Mouse (Mus musculus): ENCODE measurements at regions not wholly inside any gene's neighbourhood (a gene's known extent, or its start where the extent isn't known, plus 50 kb on each side); places are given as distances from the start of the nearest gene placed in this dataset.
"Not testable (repeated sequence)": the region's sequence is repeated elsewhere in the genome, so short reads cannot be mapped to it uniquely, and the experiment has no call there.

GRCm38 (mm10) chr7:111969198-111969887 is 54.0 kb upstream of the Usp47 start:
- peak; percentile 10 to 18 for DNase-seq

DNA sequence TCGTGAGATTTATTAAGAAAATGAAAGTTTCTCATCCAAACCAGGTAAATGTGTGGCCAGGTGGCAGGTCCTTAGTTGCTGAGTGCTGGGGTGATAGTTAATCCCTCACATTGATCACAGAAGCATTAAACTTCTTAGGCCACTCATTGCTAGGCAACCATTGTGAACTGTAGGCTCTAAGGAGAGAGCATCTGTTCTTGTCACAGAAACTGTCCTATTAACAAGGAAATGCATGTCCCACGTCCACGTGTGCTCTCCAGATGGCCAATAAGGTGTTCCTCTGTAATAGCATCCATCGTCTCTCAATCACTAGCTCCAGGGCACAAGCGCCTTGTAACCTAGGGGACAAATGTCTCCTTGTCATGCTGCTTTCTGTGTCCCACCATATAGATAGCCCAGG is 55.0 kb upstream of the Usp47 start:
- DNase-seq: no peak

DNA sequence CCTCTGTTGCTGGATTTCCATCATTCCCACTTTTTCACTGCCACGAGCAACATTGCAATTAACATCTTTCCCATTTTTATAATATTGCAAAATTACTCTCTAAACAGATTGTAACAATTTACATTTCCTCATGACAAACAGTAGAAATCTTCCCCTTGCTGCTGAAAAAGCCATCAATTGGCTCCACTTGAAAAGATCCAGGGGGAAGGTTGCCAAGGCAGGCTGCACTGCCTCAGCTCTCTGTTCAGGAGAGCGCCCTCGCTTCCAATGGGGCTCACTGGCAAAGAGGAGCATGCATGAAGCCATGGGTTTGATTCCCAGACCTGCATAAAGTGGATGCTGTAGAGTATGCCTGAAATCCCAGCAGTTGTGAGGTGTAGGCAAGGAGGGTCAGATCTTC is 56.6 kb upstream of the Usp47 start:
- no peak for DNase-seq

DNA sequence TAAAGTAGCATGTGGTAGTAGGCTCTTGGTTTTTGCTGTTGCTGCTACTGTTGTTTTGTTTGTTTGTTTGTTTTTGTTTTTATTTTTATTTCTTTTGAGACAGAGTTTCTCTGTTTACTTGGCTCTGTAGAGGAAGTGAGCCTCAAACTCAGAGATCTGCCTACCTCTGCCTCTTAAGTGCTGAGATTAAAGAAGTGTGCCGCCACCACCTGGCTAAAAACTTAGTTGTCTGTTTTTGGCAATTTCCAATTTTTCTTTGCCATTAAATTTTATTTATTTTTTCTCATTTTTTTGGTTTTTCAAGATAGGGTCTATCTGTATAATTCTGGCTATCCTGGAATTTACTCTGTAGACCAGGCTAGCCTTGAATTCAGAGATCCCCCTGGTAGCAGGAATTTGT is 59.3 kb upstream of the Usp47 start:
- no peak for DNase-seq

DNA sequence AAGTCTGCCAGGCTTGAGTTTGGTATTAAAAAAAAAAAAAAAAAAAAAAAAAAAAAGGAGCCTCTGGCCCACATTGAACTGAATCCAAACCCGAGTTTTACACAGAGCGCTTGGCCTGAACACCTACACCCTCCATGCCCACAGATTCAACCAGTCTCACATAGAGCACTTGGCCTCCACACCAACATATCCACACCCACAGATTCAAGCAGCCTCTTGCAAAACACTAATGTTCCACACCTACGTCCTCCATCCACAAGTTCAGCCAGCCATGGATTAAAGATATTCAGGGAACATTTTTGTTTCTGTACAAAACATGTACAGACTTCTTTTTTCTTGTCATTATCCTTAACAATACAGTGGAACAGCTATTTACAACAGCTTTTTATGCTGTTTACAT is 63.3 kb upstream of the Usp47 start:
- no peak for DNase-seq

- DNase-seq: no peak
Measured at GRCm38 (mm10) chr7:111956671-111957070, 66.6 kb upstream of the Usp47 start.

GRCm38 (mm10) chr7:111939631-111940030 is 83.7 kb upstream of the Usp47 start:
- no peak for DNase-seq

DNA sequence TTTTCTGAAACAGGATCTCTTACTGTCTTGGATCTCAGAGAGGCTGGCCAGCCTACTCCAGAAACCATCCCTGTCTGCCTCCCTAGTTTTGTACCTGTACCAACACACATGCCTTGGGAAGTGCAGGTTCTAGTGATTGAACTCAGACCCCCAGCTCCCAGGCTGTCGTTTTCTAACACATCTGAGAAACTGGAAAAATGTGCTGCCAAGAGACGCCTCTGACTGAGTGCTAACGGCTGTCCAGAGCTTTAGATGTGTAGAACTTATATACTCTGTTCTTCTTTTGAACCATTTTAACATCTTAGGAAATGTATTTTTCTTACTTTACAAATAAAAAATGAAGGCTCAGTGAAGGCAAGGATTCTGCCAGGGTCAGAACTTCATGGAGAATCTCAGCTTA is 85.8 kb upstream of the Usp47 start:
- DNase-seq: no peak

- no peak for DNase-seq
Measured at GRCm38 (mm10) chr7:111937102-111937501, 86.2 kb upstream of the Usp47 start.

DNA sequence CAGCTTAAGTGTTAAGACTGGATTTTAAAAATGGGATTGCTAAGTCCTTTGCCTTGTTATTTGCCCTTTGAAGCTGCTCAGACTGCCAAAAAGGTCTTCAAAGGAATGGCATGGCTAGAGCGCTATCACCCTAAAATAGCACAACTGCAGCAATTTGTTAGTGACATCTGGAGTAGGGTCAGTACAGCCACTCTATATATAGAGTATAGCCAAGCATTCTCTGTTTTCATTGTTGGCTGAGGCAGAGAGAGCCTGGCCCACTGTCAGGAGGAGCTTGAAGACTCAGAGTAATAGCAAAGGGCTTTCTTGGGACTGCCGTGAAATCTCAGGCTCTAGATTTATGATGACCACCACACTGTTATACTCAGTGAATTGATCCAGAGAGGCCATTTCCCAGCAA is 90.6 kb upstream of the Usp47 start:
- no peak for DNase-seq

DNA sequence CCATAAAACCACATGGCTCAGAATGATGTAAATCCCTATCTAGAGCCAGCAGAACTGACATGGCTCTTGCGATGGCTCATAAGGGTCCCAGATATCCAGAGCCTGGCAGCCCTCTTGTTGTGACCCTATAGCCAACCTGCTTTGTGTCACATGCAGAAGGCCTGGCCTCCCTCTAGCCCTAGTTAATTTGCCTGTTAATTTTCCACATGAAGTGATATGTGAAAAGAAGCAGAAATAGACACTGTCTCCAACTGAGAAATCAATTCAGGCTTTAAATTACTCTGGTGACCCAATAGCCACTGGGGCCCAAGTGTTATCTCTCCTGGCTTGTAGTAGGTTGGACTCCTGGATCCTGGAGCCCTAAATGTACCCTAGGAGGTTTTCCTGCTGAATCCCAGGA is 103.3 kb upstream of the Usp47 start:
- DNase-seq: no peak

GRCm38 (mm10) chr7:111903741-111904231 is 119.5 kb upstream of the Usp47 start:
- DNase-seq: no peak

GRCm38 (mm10) chr7:111897016-111897415 is 117.2 kb upstream of the Galnt18 start:
- no peak for DNase-seq

- DNase-seq: no peak
Measured at GRCm38 (mm10) chr7:111896255-111896654, 116.5 kb upstream of the Galnt18 start.

GRCm38 (mm10) chr7:111882991-111883390 is 103.2 kb upstream of the Galnt18 start:
- DNase-seq: no peak

- no peak for DNase-seq
Measured at GRCm38 (mm10) chr7:111880067-111880675, 100.4 kb upstream of the Galnt18 start.

DNA sequence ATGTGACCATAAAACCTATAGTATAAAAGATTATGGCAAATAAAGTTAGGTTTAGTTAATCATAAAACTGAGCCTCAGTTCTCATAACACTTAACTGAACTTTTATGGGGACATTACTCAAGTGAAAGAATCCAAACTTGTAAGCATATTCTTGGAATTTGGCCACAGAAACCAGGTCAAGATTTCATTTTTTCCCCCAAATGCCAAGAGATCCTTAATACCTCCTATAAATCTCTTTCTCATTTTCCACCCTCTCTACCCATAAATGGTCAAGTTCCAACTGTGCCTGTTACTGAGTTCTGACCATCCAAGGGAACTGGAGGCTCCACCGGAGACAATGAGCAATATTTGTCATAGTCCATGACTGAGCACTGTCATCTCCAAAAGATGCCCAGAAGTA is 97.8 kb upstream of the Galnt18 start:
- no peak for DNase-seq

DNA sequence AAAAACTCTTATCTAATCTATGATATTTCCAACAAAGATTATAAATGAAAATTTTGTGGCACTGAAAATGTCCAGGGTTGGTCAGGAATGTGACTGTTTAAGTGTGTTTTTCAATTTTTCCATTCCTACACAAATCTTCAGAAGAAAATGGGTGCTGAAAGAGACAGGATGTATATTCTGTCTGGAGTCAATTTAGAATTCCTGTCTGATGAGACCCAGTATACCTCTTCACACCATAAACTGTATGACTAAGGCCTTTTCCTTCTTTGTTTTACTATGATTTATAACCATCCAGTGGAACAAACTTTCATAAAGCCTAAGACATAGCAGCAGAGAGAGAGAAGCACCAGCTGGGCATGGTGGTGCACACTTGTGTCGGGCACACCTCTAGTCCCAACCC is 96.2 kb upstream of the Galnt18 start:
- no peak for DNase-seq

GRCm38 (mm10) chr7:111869337-111869736 is 89.6 kb upstream of the Galnt18 start:
- no peak for DNase-seq

GRCm38 (mm10) chr7:111863035-111863434 is 83.3 kb upstream of the Galnt18 start:
- DNase-seq: no peak

GRCm38 (mm10) chr7:111858291-111858690 is 78.5 kb upstream of the Galnt18 start:
- not testable (repeated sequence) for DNase-seq

- DNase-seq: no peak
Measured at GRCm38 (mm10) chr7:111856977-111857376, 77.2 kb upstream of the Galnt18 start.

- DNase-seq: no peak
Measured at GRCm38 (mm10) chr7:111855309-111855708, 75.5 kb upstream of the Galnt18 start.

DNA sequence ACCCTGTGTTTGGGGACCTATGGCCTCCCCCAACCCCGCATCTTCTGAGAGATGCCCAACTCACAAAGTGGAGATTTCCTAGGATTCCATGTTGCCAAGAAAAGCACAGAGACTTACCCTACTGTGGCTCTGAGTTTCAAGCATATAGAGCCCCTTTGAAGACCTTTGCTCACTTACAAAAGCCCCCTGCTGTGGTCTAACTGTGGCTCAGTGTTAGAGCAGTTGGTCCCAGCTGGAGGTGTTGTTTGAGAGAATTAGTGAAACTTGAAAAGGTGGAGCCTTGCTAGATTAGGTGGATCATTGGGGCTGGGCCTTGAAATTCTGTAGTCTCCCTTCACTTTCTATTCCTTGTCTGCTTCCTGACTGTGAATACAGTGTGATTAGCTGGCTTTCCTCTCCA is 66.6 kb upstream of the Galnt18 start:
- DNase-seq: no peak

DNA sequence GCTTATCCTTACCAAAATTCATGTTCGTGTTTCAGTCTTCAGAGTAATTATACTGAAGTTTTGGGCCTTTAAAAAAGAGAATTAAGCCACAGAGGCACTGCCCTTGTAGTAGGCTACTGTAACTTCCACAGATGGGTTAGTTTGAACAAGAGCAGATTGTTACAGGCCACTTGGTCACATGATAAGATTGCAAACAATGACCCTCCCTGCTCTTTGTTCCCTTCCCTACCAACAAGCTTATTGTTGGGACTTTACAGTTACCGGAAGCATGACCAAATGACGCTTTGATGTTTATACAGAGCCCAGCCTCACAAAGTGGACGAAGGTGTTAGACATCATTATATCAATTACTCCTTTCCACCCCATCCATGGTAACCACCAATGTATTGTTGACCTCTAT is 63.9 kb upstream of the Galnt18 start:
- DNase-seq: no peak

All from thymus, postnatal 36 days (tissue).